Mouse (Mus musculus) heart, postnatal 36 days (tissue): Measurements from ENCODE around the gene Mslnl. TPM values are rescaled to one million over a fixed set of nuclear protein-coding genes. Genes with fewer than 3 reads are reported as not detected.

Experiments used
- DNase-seq, 2 experiments: peaks; one replicate each; pipeline ENCODE4 v3.0.0; 2021 to 2022
- intact Hi-C: fragments of 180-260 bp; cut with DNase I; formaldehyde crosslinking; loops from one replicate; pipeline ENCODE4 v1.15.1; 2025
- total RNA-seq, 2 experiments: library from RNA; stranded (reverse); gene quantifications; 2 replicates each; pipeline ENCODE4 v1.2.3; 2021

Gene Mslnl
- not detected for total RNA-seq

- DNase-seq = no peak
- intact Hi-C loops = no loop called here
These were observed at the start of gene Mslnl for GRCm38 (mm10) chr17:25735745-25736144. Gene Mslnl (plus strand): TSS chr17:25736042.

GRCm38 (mm10) chr17:25686323-25686722, 49.5 kb upstream of the Mslnl start:
- intact Hi-C loops = no loop called here
- DNase-seq = no peak

GRCm38 (mm10) chr17:25688922-25689321, 46.9 kb upstream of the Mslnl start:
- intact Hi-C loops = no loop called here
- DNase-seq = no peak

- intact Hi-C loops = loop anchor here (10.0 kb wide), 2 partner anchors 191 to 361 kb away; no protein-coding TSS in a partner anchor
These were observed 39.6 kb upstream of the Mslnl start for GRCm38 (mm10) chr17:25696263-25696662.

GRCm38 (mm10) chr17:25698446-25698845, 37.4 kb upstream of the Mslnl start:
- intact Hi-C loops = loop anchor here (1.0 to 10.0 kb wide), 5 partner anchors 130 to 364 kb away; no protein-coding TSS in a partner anchor
- peak; percentile 75 to 78 for DNase-seq

More at GRCm38 (mm10) chr17:25696263-25696662, 39.6 kb upstream of the Mslnl start:
- DNase-seq = no peak

GRCm38 (mm10) chr17:25700863-25701496, 34.9 kb upstream of the Mslnl start:
- intact Hi-C loops = no loop called here

GRCm38 (mm10) chr17:25709994-25710393, 25.8 kb upstream of the Mslnl start:
- DNase-seq = no peak
- intact Hi-C loops = no loop called here

More at GRCm38 (mm10) chr17:25700863-25701496, 34.9 kb upstream of the Mslnl start:
- DNase-seq = no peak

GRCm38 (mm10) chr17:25711136-25711535, 24.7 kb upstream of the Mslnl start:
- no peak for DNase-seq
- intact Hi-C loops = no loop called here

GRCm38 (mm10) chr17:25715627-25716026, 20.2 kb upstream of the Mslnl start:
- intact Hi-C loops = no loop called here
- no peak for DNase-seq

- DNase-seq = no peak
- intact Hi-C loops = no loop called here
These were observed 19.7 kb upstream of the Mslnl start for GRCm38 (mm10) chr17:25716130-25716529.

- intact Hi-C loops = no loop called here
- DNase-seq = no peak
These were observed 18.9 kb upstream of the Mslnl start, which contains the start of gene Gng13 for GRCm38 (mm10) chr17:25716711-25717637. Gene Gng13 (plus strand): TSS chr17:25717171.

GRCm38 (mm10) chr17:25717691-25718090, 18.2 kb upstream of the Mslnl start:
- intact Hi-C loops = no loop called here
- no peak for DNase-seq

GRCm38 (mm10) chr17:25721476-25721875, 14.4 kb upstream of the Mslnl start:
- DNase-seq = no peak
- intact Hi-C loops = no loop called here

GRCm38 (mm10) chr17:25723470-25723869, 12.4 kb upstream of the Mslnl start:
- DNase-seq = no peak
- intact Hi-C loops = no loop called here

- intact Hi-C loops = no loop called here
- no peak for DNase-seq
These were observed 11.9 kb upstream of the Mslnl start for GRCm38 (mm10) chr17:25723919-25724318.

GRCm38 (mm10) chr17:25725264-25725663, 10.6 kb upstream of the Mslnl start:
- no peak for DNase-seq
- intact Hi-C loops = no loop called here

GRCm38 (mm10) chr17:25727265-25728008, 8.4 kb upstream of the Mslnl start, which contains the start of the genes Chtf18 and Rpusd1:
Gene Chtf18 (minus strand): TSS chr17:25727419.
Gene Rpusd1 (plus strand): TSS chr17:25727670.
- peak; percentile 97 to 98 for DNase-seq
- intact Hi-C loops = no loop called here

- intact Hi-C loops = no loop called here
- no peak for DNase-seq
These were observed 7.9 kb upstream of the Mslnl start for GRCm38 (mm10) chr17:25728009-25728270.

GRCm38 (mm10) chr17:25732082-25732481, 3.8 kb upstream of the Mslnl start:
- intact Hi-C loops = loop anchor here (2.0 kb wide), 1 partner anchor 69 kb away; no protein-coding TSS in a partner anchor
- DNase-seq = peak; percentile 79 to 88

- no peak for DNase-seq
- intact Hi-C loops = no loop called here
These were observed 596 bp upstream of the Mslnl start for GRCm38 (mm10) chr17:25735246-25735645.

- DNase-seq = no peak
- intact Hi-C loops = no loop called here
These were observed 3.0 kb downstream of the Mslnl start for GRCm38 (mm10) chr17:25738861-25739260.
